Mouse (Mus musculus) urinary bladder, postnatal 0 days (tissue): ENCODE data around the gene Vmn2r52. TPM values are rescaled to one million over a fixed set of nuclear protein-coding genes. Genes with fewer than 3 reads are reported as not detected.

Source experiments
- polyA plus RNA-seq: library from polyadenylated mRNA; unstranded; fragments of >200 nt; fragmentation: Nextera tagmentation; extraction: Ambion mirVana; gene quantifications from 2 replicates; pipeline ENCODE4 v1.2.1, GENCODE M21; 2015

Vmn2r52 gene
- polyA plus RNA-seq: not detected in 2 replicates

DNA sequence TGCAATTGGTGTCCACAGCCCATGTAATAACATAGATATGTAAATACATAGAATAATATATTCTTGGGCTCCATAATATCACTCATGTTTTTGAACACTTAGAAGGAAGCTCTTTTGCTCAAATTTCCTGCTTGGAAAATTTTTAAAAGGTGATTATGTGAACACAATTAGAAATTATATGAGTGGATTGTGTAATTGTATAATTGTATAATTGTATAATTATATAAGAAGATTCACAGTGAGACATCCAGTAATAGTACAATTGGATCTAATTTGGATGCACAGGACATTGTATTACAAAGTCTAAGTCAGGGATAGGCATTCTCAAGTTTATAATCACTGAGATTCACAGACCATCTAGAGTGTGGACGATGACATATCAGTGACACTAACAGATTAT is at the start of gene Vmn2r52:
Vmn2r52 (minus strand) TSS at position 101 of the 400 bp plus-strand sequence.

DNA sequence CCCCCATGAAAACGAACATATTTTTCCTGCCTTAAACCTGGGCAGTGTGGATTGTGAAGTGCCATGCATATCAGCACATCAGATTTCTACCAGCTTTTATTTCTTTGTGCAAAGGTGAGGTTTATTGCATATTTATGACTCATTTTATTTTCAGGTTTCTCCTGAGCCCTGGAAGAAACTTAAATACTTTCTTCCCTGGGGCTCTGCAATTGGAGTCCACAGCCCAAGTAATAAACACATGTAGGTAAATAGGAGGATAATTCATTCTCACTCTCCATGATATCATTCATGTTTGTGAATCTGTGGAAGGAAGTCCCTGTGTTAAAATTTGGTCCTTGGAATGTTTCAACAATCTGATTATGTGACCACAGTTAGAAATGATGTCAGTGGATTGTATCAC is 70.7 kb downstream of the Vmn2r52 start, which contains the start of gene Vmn2r51:
Vmn2r51 (minus strand) TSS at position 101 of the 400 bp plus-strand sequence.

Other genes starting within 250 kb of the Vmn2r52 start
- gene Vmn2r48, start 223.0 kb downstream of the Vmn2r52 start, polyA plus RNA-seq: not detected in 2 replicates
- not detected in 2 replicates for gene Vmn2r49, start 184.3 kb downstream of the Vmn2r52 start, polyA plus RNA-seq
- not detected in 2 replicates for gene Vmn2r50, start 123.3 kb downstream of the Vmn2r52 start, polyA plus RNA-seq
- gene Vmn2r51, start 70.8 kb downstream of the Vmn2r52 start, polyA plus RNA-seq: not detected in 2 replicates
- gene Vmn1r66, start 101.4 kb upstream of the Vmn2r52 start, polyA plus RNA-seq: not detected in 2 replicates